Mouse (Mus musculus) heart, adult 10 weeks (tissue): ENCODE data around the gene C130026I21Rik. TPM values are rescaled to one million over a fixed set of nuclear protein-coding genes. Genes with fewer than 3 reads are reported as not detected.

Experiments
- polyA plus RNA-seq: library from polyadenylated mRNA; stranded (reverse); fragments of 350-450 nt; fragmentation: Illumina TruSeq; extraction: RNeasy Lipid Tissue Mini Kit (QIAGEN cat#74804); gene quantifications from one replicate; pipeline ENCODE4 v1.2.3, GENCODE M21; 2014; ENCODE audit warnings: low read depth, low replicate concordance

Gene C130026I21Rik
- not detected for polyA plus RNA-seq

GRCm38 (mm10) chr1:85270466-85270865 lies at the start of gene C130026I21Rik:
C130026I21Rik (minus strand) TSS chr1:85270566.

GRCm38 (mm10) chr1:85109753-85110152 lies 160.6 kb downstream of the C130026I21Rik start, which contains the start of gene A530032D15Rik:
A530032D15Rik (minus strand) TSS chr1:85109853.

DNA sequence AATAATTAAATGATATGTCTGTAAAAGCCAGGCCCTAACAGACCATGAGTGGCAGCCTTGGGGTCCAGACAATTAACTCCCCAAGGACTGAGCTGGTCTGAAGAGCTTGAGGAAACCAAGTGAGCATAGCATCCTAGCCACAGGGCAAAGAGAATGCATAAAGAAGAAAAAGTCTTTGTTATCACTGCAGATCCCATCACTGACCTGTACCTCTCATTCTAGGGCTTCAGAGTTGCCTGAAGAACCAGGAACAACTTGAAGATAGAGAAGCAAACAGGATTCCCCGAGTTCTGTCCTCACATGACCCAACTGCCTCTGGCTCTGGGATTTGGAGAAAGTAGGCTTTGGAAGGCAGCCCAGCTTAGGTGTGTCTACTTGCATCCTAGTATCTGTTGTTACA lies 170.5 kb downstream of the C130026I21Rik start, which contains the start of gene Gm10553:
Gene Gm10553 (plus strand): TSS at position 301 of the 400 bp plus-strand sequence.

Other genes with a start within 250 kb of the C130026I21Rik start
- not detected for gene Gm10553, start 170.4 kb downstream of the C130026I21Rik start, polyA plus RNA-seq
- gene A530032D15Rik, start 160.7 kb downstream of the C130026I21Rik start, polyA plus RNA-seq = not detected